Mouse (Mus musculus) bone marrow macrophage, adult 2 months (primary cell): Measurements from ENCODE around the gene Mtm1.

Source experiments
- CTCF ChIP-seq: IDR thresholded peaks from 2 replicates; pipeline ENCODE4 v1.5.1; 2012; ENCODE audit warnings: low read depth, mild to moderate bottlenecking, low read length, moderate library complexity
- POLR2A ChIP-seq: IDR thresholded peaks from 2 replicates; pipeline ENCODE4 v1.6.1; 2012; ENCODE audit warnings: mild to moderate bottlenecking, low read depth, low read length, borderline replicate concordance

DNA sequence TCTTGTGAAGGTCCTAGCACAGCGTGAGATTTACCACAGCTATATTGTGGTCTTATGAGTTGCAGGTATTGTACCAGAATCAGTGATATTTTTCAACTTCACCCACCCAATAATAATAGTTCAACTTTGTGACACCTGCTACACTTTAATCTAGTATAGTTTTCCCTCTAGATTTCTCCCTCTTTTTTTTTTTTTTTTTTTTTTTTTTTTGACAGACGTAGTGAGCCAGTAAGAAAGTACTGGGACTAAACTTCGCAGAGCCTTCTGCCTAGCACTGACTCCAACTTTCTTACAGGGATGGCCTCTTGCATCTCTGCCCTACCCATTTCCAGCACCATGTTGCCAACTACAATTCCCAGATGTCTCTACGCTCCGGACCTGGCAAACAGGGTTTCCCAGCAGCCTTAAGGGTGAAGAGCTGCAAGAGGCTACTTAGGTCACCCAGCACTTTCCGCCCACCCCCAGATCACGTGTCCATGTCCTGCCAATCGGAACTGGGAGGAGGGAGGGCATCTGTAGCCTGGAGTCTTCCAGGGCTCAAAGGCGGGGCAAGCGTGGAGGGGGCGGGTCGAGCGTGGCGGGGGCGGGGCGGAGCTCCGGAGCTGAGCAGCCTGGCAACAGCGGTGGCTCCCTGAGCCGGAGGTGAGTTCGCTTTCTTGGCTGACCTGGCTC is 4.0 kb downstream of the Mtm1 start:
- TF ChIP-seq CTCF (no peak), POLR2A (no peak)
